Mouse (Mus musculus) embryonic facial prominence, embryonic 14.5 days (tissue): Measurements from ENCODE around the gene Smim15. TPM values are rescaled to one million over a fixed set of nuclear protein-coding genes. Genes with fewer than 3 reads are reported as not detected.

Experiments used
- ATAC-seq: fragments of 200-750 bp; cut with Nextera tagmentation; 2 replicates; pipeline ENCODE4 v1.8.0; 2017; ENCODE audit warnings: low read depth, moderate number of reproducible peaks, moderate TSS enrichment
- DNase-seq: peaks from one replicate; pipeline ENCODE4 v3.0.0-alpha.2; 2015; ENCODE audit warnings: low spot score
- H3K27ac ChIP-seq: fragments of 300-500 bp; sonication (generic); replicated peaks from 2 replicates; pipeline ENCODE4 v1.5.1; 2014; ENCODE audit warnings: low read depth, mild to moderate bottlenecking, low read length, moderate library complexity
- H3K27me3 ChIP-seq: fragments of 300-500 bp; sonication (generic); replicated peaks from 2 replicates; pipeline ENCODE4 v1.6.1; 2014; ENCODE audit warnings: low read length; ENCODE audit not compliant: control insufficient read depth, insufficient read depth
- H3K36me3 ChIP-seq: fragments of 300-500 bp; sonication (generic); 2 replicates; pipeline ENCODE4 v1.6.1; 2014; ENCODE audit warnings: low read length, mixed read lengths; ENCODE audit not compliant: control insufficient read depth, insufficient read depth
- H3K4me1 ChIP-seq: fragments of 300-500 bp; sonication (generic); 2 replicates; pipeline ENCODE4 v1.6.1; 2014; ENCODE audit warnings: antibody characterized with exemption, low read length; ENCODE audit not compliant: control insufficient read depth, insufficient read depth
- H3K4me2 ChIP-seq: fragments of 300-500 bp; sonication (generic); 2 replicates; pipeline ENCODE4 v1.6.1; 2014; ENCODE audit warnings: low read depth, mild to moderate bottlenecking, low read length, moderate library complexity, mixed read lengths
- H3K4me3 ChIP-seq: fragments of 300-500 bp; sonication (generic); 2 replicates; pipeline ENCODE4 v1.5.1; 2014; ENCODE audit warnings: low read depth, mild to moderate bottlenecking, low read length
- H3K9ac ChIP-seq: fragments of 300-500 bp; sonication (generic); 2 replicates; pipeline ENCODE4 v1.6.1; 2014; ENCODE audit warnings: low read depth, mild to moderate bottlenecking, low read length, moderate library complexity, mixed read lengths
- H3K9me3 ChIP-seq: fragments of 300-500 bp; sonication (generic); 2 replicates; pipeline ENCODE4 v1.6.1; 2016; ENCODE audit warnings: low read length; ENCODE audit not compliant: control insufficient read depth
- WGBS: fragments of 180-500 bp; shearing (Covaris S2); extraction: QIAGEN DNeasy Blood & Tissue Kit; methylation state at CpG from one replicate; pipeline ENCODE4 v1.1.7; 2014; 5-methylcytosine and 5-hydroxymethylcytosine counted together
- polyA plus RNA-seq: library from polyadenylated mRNA; unstranded; fragments of >200 nt; fragmentation: Nextera tagmentation; extraction: Ambion mirVana; gene quantifications from 2 replicates; pipeline ENCODE4 v1.2.1, GENCODE M21; 2014

Gene Smim15
- polyA plus RNA-seq, 1 experiment from 2014 or later: 56.5 TPM

DNA sequence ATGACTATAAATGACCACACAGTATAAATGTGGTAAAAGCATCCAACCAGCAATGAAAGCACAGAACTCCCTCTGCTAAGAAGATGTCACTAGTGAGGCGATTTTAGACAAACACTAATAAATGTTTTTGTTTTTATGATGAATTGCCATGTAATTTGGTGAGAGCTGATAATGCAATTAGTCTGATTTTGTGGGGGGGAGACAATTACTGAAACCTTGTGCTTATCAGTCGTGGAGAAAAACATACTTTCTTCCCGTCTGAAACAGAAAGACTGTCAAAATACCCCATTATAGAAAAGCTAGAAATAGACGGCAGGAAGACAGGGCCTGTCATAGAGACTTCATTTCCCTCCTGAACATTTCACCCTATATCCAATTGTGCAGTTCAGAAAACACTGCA, 24.9 kb downstream of the Smim15 start:
- ATAC-seq: no peak
- H3K27me3 ChIP-seq: no peaks in the 10 kb centered on the region
- H3K9me3 ChIP-seq: no peaks in the 10 kb centered on the region
- no peak overlapping the region for H3K27ac ChIP-seq
- H3K4me3 ChIP-seq: no peak overlapping the region
- no peak for DNase-seq
- H3K9ac ChIP-seq: no peak overlapping the region
- no peaks in the 10 kb centered on the region for H3K4me1 ChIP-seq
- H3K4me2 ChIP-seq: no peak overlapping the region
- no peaks in the 10 kb centered on the region for H3K36me3 ChIP-seq
- WGBS: 67% methylated on average over 4 of the region's 4 CpGs

DNA sequence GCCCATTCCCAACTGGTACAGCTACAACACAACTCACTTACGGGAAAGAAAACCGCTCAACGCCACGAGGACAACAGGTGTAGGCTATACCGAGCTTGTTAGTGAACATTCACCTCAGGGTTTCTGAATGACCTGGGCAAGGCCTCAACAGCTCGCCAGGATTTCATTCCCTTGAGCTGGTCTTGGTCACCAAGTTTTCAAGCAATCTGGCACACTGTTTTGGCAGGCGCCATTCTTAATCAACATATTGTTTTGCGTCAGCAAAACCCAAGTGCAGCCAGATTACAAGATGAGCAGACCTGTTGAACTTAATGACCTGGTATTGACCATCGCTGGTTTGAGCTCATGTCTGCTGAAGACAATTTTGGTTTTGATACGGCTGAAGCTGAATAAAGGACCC, 25.9 kb downstream of the Smim15 start:
- H3K36me3 ChIP-seq: no peaks in the 10 kb centered on the region
- H3K9ac ChIP-seq: no peak overlapping the region
- no peak overlapping the region for H3K27ac ChIP-seq
- 95% methylated on average over 10 of the region's 10 CpGs for WGBS
- no peak overlapping the region for H3K4me3 ChIP-seq
- H3K27me3 ChIP-seq: no peaks in the 10 kb centered on the region
- ATAC-seq (no peak), DNase-seq (no peak)
- H3K9me3 ChIP-seq: no peaks in the 10 kb centered on the region
- H3K4me1 ChIP-seq: no peaks in the 10 kb centered on the region
- H3K4me2 ChIP-seq: no peak overlapping the region

DNA sequence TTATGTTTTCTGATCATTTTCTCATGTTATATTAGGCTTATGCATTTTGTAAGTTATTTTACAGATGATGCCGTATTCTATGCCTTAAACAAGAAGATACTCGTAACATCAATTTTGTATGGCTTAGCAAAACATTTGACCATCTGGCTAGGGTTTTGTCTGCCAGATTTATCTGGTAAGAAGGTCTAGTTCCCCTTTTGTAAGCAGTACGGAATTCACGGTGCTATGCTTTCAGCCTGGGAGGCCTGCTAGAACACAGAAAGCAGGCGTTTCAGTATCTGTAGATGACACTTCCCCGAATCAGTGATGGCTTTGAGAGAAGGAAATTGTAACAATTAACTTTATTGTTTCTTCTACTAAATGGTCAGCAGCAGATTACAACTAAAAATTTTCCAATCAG, 33.2 kb downstream of the Smim15 start:
- WGBS: 78% methylated on average over 6 of the region's 6 CpGs
- DNase-seq (no peak), ATAC-seq (no peak)
- Histone ChIP-seq H3K9me3 (no peaks in the 10 kb centered on the region), H3K4me1 (no peaks in the 10 kb centered on the region), H3K4me3 (no peak overlapping the region), H3K27me3 (no peaks in the 10 kb centered on the region), H3K9ac (no peak overlapping the region), H3K36me3 (no peaks in the 10 kb centered on the region), H3K27ac (no peak overlapping the region), H3K4me2 (no peak overlapping the region)

DNA sequence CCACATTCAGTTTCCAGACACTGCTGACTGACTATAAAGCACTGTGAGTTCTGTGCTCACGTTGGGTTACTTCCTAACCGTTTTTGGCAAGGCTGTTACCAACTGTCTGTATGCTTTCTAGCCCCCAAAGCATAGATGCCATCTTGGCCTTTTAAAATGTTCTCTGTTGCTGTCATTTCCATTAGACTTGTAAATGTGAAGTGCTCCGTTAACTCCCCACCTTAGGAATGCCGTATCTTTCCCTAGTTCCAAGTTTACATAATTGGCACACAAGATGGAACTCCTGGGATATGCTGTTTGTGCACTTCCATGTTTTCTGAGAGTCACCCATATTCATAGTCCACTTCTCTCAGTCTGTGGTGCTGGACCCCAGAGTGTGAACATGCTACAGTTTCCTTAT, 33.7 kb downstream of the Smim15 start:
- H3K4me2 ChIP-seq: no peak overlapping the region
- H3K4me3 ChIP-seq: no peak overlapping the region
- H3K9me3 ChIP-seq: no peaks in the 10 kb centered on the region
- no peaks in the 10 kb centered on the region for H3K36me3 ChIP-seq
- no peaks in the 10 kb centered on the region for H3K4me1 ChIP-seq
- H3K27ac ChIP-seq: no peak overlapping the region
- DNase-seq (no peak), ATAC-seq (no peak)
- no peaks in the 10 kb centered on the region for H3K27me3 ChIP-seq
- WGBS: 78% methylated on average over 4 of the region's 4 CpGs
- H3K9ac ChIP-seq: no peak overlapping the region

DNA sequence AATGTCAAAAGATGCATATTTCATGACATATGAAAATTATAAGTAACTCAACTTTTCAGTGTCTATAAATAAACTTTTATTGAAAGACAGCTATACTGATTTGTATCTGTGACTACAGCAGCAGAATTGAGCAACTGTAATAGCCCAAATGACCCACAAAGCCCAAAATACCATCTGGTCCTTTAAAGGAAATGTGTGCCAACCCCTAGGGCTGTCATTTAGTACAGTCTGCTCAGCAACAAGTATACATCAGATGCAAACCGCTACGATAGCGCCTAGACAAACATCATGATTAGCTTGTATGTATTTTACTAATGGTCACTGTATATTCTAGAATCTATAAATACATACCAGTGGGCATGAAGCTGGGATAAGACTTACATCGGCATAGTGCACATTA, 39.8 kb downstream of the Smim15 start:
- H3K36me3 ChIP-seq: no peaks in the 10 kb centered on the region
- H3K4me2 ChIP-seq: no peak overlapping the region
- no peak overlapping the region for H3K4me3 ChIP-seq
- peak; percentile 62 for DNase-seq
- H3K27ac ChIP-seq: no peak overlapping the region
- ATAC-seq: peak; percentile 22; the same call in 1 of the 2 replicates
- WGBS: 77% methylated on average over 4 of the region's 4 CpGs
- H3K9me3 ChIP-seq: no peaks in the 10 kb centered on the region
- no peak overlapping the region for H3K9ac ChIP-seq
- H3K27me3 ChIP-seq: no peaks in the 10 kb centered on the region
- H3K4me1 ChIP-seq: no peaks in the 10 kb centered on the region

DNA sequence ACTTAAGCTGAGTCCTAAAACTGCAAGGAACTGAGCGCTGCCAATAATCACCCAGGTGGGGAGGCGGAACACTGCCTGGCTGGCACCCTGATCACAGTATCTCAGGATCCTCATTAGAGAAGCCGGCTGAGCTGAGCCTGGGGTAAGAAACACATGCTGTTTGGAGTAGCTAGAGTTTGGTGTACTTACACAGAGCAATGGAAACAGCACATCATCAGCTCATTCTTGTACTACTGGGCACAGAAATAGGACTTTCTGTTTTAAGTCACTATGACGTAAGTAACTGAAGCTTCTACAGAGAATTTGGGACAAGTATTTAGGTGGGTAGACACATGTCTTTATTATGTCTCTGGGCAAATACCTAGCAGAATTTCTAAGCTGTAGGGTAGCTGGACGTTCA, 41.8 kb downstream of the Smim15 start:
- DNase-seq (no peak), ATAC-seq (no peak)
- Histone ChIP-seq H3K36me3 (no peaks in the 10 kb centered on the region), H3K4me3 (no peak overlapping the region), H3K4me1 (no peaks in the 10 kb centered on the region), H3K4me2 (no peak overlapping the region), H3K27me3 (no peaks in the 10 kb centered on the region), H3K9me3 (no peaks in the 10 kb centered on the region), H3K9ac (no peak overlapping the region), H3K27ac (no peak overlapping the region)
- WGBS: 83% methylated on average over 5 of the region's 5 CpGs

DNA sequence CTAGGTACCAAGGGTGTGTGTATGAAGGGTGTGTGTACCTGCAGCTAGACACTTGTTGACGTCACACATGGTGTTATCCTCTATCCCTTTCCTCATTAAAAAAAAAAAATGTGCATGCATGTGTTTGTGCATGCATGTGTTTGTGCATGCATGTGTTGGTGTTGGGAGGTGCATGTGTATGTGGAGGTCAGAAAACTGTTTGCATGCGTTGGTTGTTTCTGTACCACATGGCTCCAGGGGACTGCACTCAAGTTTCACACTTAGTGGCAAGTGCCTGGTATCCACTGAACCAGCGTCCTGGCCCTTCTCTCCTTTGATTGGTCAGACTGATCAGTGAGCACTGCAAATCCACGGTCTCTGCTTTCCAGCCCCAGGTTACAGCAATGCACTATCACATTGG, 42.5 kb downstream of the Smim15 start:
- no peak overlapping the region for H3K9ac ChIP-seq
- no peaks in the 10 kb centered on the region for H3K4me1 ChIP-seq
- 67% methylated on average over 4 of the region's 4 CpGs for WGBS
- H3K4me2 ChIP-seq: no peak overlapping the region
- H3K9me3 ChIP-seq: no peaks in the 10 kb centered on the region
- no peak overlapping the region for H3K4me3 ChIP-seq
- no peaks in the 10 kb centered on the region for H3K27me3 ChIP-seq
- ATAC-seq (no peak), DNase-seq (no peak)
- no peak overlapping the region for H3K27ac ChIP-seq
- H3K36me3 ChIP-seq: no peaks in the 10 kb centered on the region

DNA sequence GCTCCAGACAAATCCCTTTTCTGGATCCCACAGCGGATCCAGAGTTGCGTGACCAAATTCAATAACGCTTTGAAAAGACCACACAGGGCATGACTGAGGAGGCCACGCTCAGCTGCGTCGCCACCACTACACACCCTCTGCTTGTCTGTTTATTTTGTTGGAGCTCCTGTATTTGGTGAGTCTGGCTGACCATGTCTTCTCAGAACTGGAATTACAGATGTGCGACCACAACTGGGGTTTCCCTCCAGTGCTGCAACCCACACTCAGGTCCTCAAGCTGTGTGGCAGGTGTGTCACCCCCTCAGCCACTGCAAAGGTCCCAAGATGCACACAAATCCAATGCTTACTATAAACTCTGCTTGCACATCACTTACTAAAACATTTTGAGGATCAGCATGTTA, 48.0 kb downstream of the Smim15 start:
- H3K4me1 ChIP-seq: no peaks in the 10 kb centered on the region
- H3K27ac ChIP-seq: no peak overlapping the region
- H3K4me3 ChIP-seq: no peak overlapping the region
- ATAC-seq: no peak
- no peaks in the 10 kb centered on the region for H3K36me3 ChIP-seq
- no peak for DNase-seq
- no peak overlapping the region for H3K9ac ChIP-seq
- no peaks in the 10 kb centered on the region for H3K9me3 ChIP-seq
- WGBS: 85% methylated on average over 7 of the region's 7 CpGs
- no peak overlapping the region for H3K4me2 ChIP-seq
- no peaks in the 10 kb centered on the region for H3K27me3 ChIP-seq

DNA sequence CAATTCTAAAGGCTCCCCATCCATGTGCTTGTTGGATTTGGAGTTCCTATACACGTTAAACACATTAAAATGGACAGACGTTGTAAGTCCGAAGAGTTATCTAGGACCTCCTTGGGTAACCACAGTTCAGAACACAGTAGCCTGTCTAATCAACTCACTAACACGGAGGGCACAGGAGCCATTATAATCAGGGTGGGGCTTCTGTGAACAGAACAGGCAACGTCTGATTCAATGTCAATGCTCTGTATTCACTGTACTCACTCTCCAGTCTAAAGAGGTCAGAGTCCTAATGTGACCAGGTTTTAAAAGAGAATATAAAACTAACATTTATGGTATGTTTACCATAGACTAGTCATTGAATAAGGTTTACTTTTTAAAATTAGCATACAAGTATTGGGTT, 50.4 kb downstream of the Smim15 start:
- H3K36me3 ChIP-seq: no peaks in the 10 kb centered on the region
- no peaks in the 10 kb centered on the region for H3K4me1 ChIP-seq
- no peak overlapping the region for H3K4me3 ChIP-seq
- no peak for DNase-seq
- H3K27me3 ChIP-seq: no peaks in the 10 kb centered on the region
- H3K9ac ChIP-seq: no peak overlapping the region
- ATAC-seq: no peak
- H3K27ac ChIP-seq: no peak overlapping the region
- no peak overlapping the region for H3K4me2 ChIP-seq
- WGBS: 92% methylated on average over 5 of the region's 5 CpGs
- no peaks in the 10 kb centered on the region for H3K9me3 ChIP-seq
